Mouse (Mus musculus): ENCODE results near the gene Ddrgk1. TPM values are rescaled to one million over a fixed set of nuclear protein-coding genes. Genes with fewer than 3 reads are reported as not detected.

The Ddrgk1 gene
- 60.1 and 62.4 TPM in 2 replicates for total RNA-seq (2012; rRNA removed)

- in situ Hi-C loops (cut with MboI; ENCODE audit: low sequenced_read_pairs in 2 of 2, unreplicated experiment in 2 of 2), result no loop called here
- H3K36me3 ChIP-seq (ENCODE audit: control insufficient read depth, insufficient read depth, low read length, poor library complexity, severe bottlenecking), result peaks cover 7% of the 10 kb centered on the region
- peak within 1 kb of the TSS; percentile 86 to 89 for H3K4me3 ChIP-seq (ENCODE audit: insufficient read depth in 1 of 2, low read depth in 1 of 2, low read length in 2 of 2, poor library complexity in 1 of 2, severe bottlenecking in 1 of 2)
- no peak for TF ChIP-seq ZC3H11A (IDR thresholded peaks at IDR 0.05; ENCODE audit: borderline replicate concordance, low read depth, low read length)
- TF ChIP-seq MAFK (IDR thresholded peaks at IDR 0.05; ENCODE audit: insufficient read depth, low read depth, low read length), result no peak
- TF ChIP-seq CHD2 (IDR thresholded peaks at IDR 0.05; ENCODE audit: low read depth, low read length), result no peak
- TF ChIP-seq HCFC1 (IDR thresholded peaks at IDR 0.05; ENCODE audit: borderline replicate concordance, insufficient read depth, low read length), result peak; percentile 55; the same call in 1 of the 2 replicates
- TF ChIP-seq ZNF384 (IDR thresholded peaks at IDR 0.05; ENCODE audit: low read depth, low read length), result no peak
- peak within 1 kb of the TSS; percentile 91 for H3K27ac ChIP-seq (ENCODE audit: insufficient read depth, low read depth, low read length, poor library complexity, severe bottlenecking)
- peak within 1 kb of the TSS; percentile 98 for H3K9ac ChIP-seq (ENCODE audit: insufficient read depth, low read depth, low read length, poor library complexity, severe bottlenecking)
- H3K4me1 ChIP-seq (ENCODE audit: control insufficient read depth in 2 of 2, insufficient read depth in 2 of 2, low read length in 2 of 2, poor library complexity in 1 of 2), result peaks cover 0 to 3% of the 10 kb centered on the region in 2 experiments; a peak in 2 of 4 replicates
- peak; percentile 93 for DNase-seq (ENCODE audit: low read depth, low spot score)
- no peaks in the 10 kb centered on the region for H3K9me3 ChIP-seq (ENCODE audit: control insufficient read depth, insufficient read depth, low read depth, low read length)
Measured at GRCm38 (mm10) chr2:130664102-130664701, at the start of gene Ddrgk1. TSS of gene Ddrgk1 (minus strand) at chr2:130664659.

GRCm38 (mm10) chr2:130707057-130707456 is 42.6 kb upstream of the Ddrgk1 start:
- H3K27ac ChIP-seq (ENCODE audit: insufficient read depth, low read depth, low read length, poor library complexity, severe bottlenecking), result no peak overlapping the region
- H3K4me1 ChIP-seq (ENCODE audit: control insufficient read depth in 2 of 2, insufficient read depth in 2 of 2, low read length in 2 of 2, poor library complexity in 1 of 2), result peaks cover 5 to 17% of the 10 kb centered on the region in 2 experiments; a peak in 3 of 4 replicates
- H3K4me3 ChIP-seq (ENCODE audit: insufficient read depth in 1 of 2, low read depth in 1 of 2, low read length in 2 of 2, poor library complexity in 1 of 2, severe bottlenecking in 1 of 2), result no peak overlapping the region
- H3K36me3 ChIP-seq (ENCODE audit: control insufficient read depth, insufficient read depth, low read length, poor library complexity, severe bottlenecking), result no peaks in the 10 kb centered on the region; the same call in 1 of the 2 replicates
- no peak for DNase-seq (ENCODE audit: low read depth, low spot score)
- no peak for TF ChIP-seq ZC3H11A (IDR thresholded peaks at IDR 0.05; ENCODE audit: borderline replicate concordance, low read depth, low read length)
- no peak for TF ChIP-seq CHD2 (IDR thresholded peaks at IDR 0.05; ENCODE audit: low read depth, low read length)
- no peak for TF ChIP-seq MAFK (IDR thresholded peaks at IDR 0.05; ENCODE audit: insufficient read depth, low read depth, low read length)
- no peak for TF ChIP-seq ZNF384 (IDR thresholded peaks at IDR 0.05; ENCODE audit: low read depth, low read length)
- no peak for TF ChIP-seq HCFC1 (IDR thresholded peaks at IDR 0.05; ENCODE audit: borderline replicate concordance, insufficient read depth, low read length)
- H3K9me3 ChIP-seq (ENCODE audit: control insufficient read depth, insufficient read depth, low read depth, low read length), result no peaks in the 10 kb centered on the region
- H3K9ac ChIP-seq (ENCODE audit: insufficient read depth, low read depth, low read length, poor library complexity, severe bottlenecking), result no peak overlapping the region
- in situ Hi-C loops (cut with MboI; ENCODE audit: low sequenced_read_pairs in 2 of 2, unreplicated experiment in 2 of 2), result no loop called here

GRCm38 (mm10) chr2:130706602-130707001 is 42.1 kb upstream of the Ddrgk1 start:
- Histone ChIP-seq H3K9ac (ENCODE audit: insufficient read depth, low read depth, low read length, poor library complexity, severe bottlenecking) (no peak overlapping the region), H3K4me3 (ENCODE audit: insufficient read depth in 1 of 2, low read depth in 1 of 2, low read length in 2 of 2, poor library complexity in 1 of 2, severe bottlenecking in 1 of 2) (no peak overlapping the region), H3K27ac (ENCODE audit: insufficient read depth, low read depth, low read length, poor library complexity, severe bottlenecking) (no peak overlapping the region), H3K9me3 (ENCODE audit: control insufficient read depth, insufficient read depth, low read depth, low read length) (no peaks in the 10 kb centered on the region), H3K4me1 (ENCODE audit: control insufficient read depth in 2 of 2, insufficient read depth in 2 of 2, low read length in 2 of 2, poor library complexity in 1 of 2) (peaks cover 5 to 17% of the 10 kb centered on the region in 2 experiments; a peak in 3 of 4 replicates), H3K36me3 (ENCODE audit: control insufficient read depth, insufficient read depth, low read length, poor library complexity, severe bottlenecking) (no peaks in the 10 kb centered on the region; the same call in 1 of the 2 replicates)
- no peak for DNase-seq (ENCODE audit: low read depth, low spot score)
- in situ Hi-C loops (cut with MboI; ENCODE audit: low sequenced_read_pairs in 2 of 2, unreplicated experiment in 2 of 2), result no loop called here
- no peak for TF ChIP-seq CHD2 (IDR thresholded peaks at IDR 0.05; ENCODE audit: low read depth, low read length)
- no peak for TF ChIP-seq ZC3H11A (IDR thresholded peaks at IDR 0.05; ENCODE audit: borderline replicate concordance, low read depth, low read length)
- TF ChIP-seq HCFC1 (IDR thresholded peaks at IDR 0.05; ENCODE audit: borderline replicate concordance, insufficient read depth, low read length), result no peak
- TF ChIP-seq ZNF384 (IDR thresholded peaks at IDR 0.05; ENCODE audit: low read depth, low read length), result no peak
- TF ChIP-seq MAFK (IDR thresholded peaks at IDR 0.05; ENCODE audit: insufficient read depth, low read depth, low read length), result no peak

- Histone ChIP-seq H3K9ac (ENCODE audit: insufficient read depth, low read depth, low read length, poor library complexity, severe bottlenecking) (no peak overlapping the region), H3K27ac (ENCODE audit: insufficient read depth, low read depth, low read length, poor library complexity, severe bottlenecking) (no peak overlapping the region), H3K36me3 (ENCODE audit: control insufficient read depth, insufficient read depth, low read length, poor library complexity, severe bottlenecking) (no peaks in the 10 kb centered on the region; the same call in 1 of the 2 replicates), H3K4me3 (ENCODE audit: insufficient read depth in 1 of 2, low read depth in 1 of 2, low read length in 2 of 2, poor library complexity in 1 of 2, severe bottlenecking in 1 of 2) (no peak overlapping the region), H3K9me3 (ENCODE audit: control insufficient read depth, insufficient read depth, low read depth, low read length) (no peaks in the 10 kb centered on the region), H3K4me1 (ENCODE audit: control insufficient read depth in 2 of 2, insufficient read depth in 2 of 2, low read length in 2 of 2, poor library complexity in 1 of 2) (peaks cover 5 to 17% of the 10 kb centered on the region in 2 experiments; a peak in 3 of 4 replicates)
- no peak for DNase-seq (ENCODE audit: low read depth, low spot score)
- in situ Hi-C loops (cut with MboI; ENCODE audit: low sequenced_read_pairs in 2 of 2, unreplicated experiment in 2 of 2), result no loop called here
- TF ChIP-seq CHD2 (IDR thresholded peaks at IDR 0.05; ENCODE audit: low read depth, low read length) (no peak), ZNF384 (IDR thresholded peaks at IDR 0.05; ENCODE audit: low read depth, low read length) (0 out of 2 replicates have a peak, but pooled peaks have one; percentile 48)
Measured at GRCm38 (mm10) chr2:130705178-130705577, 40.7 kb upstream of the Ddrgk1 start.

All from ES-E14 (cell line).